8 mouse cellular contexts compared by ENCODE assay signal in genomic region chr10:58371279-58371842, GRCm38 (mm10). TPM values are rescaled to one million over a fixed set of nuclear protein-coding genes. Genes with fewer than 3 reads are reported as not detected.
A peak's percentile ranks its signal among the peaks of the same experiment; 100 is the strongest.
DNase-seq lines count a peak whose midpoint lies in the region; ATAC-seq and TF ChIP-seq lines count a peak whose summit lies in the region.

No protein-coding gene starts in this region.

- no peak overlapping the region for H3K4me2 ChIP-seq in limb, embryonic 14.5 days (replicated peaks; ENCODE audit: low read depth, low read length, severe bottlenecking)
- no peak overlapping the region for H3K4me2 ChIP-seq in neural tube, embryonic 14.5 days (ENCODE audit: low read depth, low read length)

- H3K4me3 ChIP-seq in limb, embryonic 14.5 days (replicated peaks; ENCODE audit: low read length) = no peak overlapping the region
- no peak overlapping the region for H3K4me3 ChIP-seq in neural tube, embryonic 14.5 days (ENCODE audit: low read depth, low read length)

- peaks cover 14% of the 10 kb centered on the region for H3K4me1 ChIP-seq in limb, embryonic 14.5 days (ENCODE audit: control insufficient read depth, insufficient read depth, low read length)
- no peaks in the 10 kb centered on the region for H3K4me1 ChIP-seq in neural tube, embryonic 14.5 days (ENCODE audit: control insufficient read depth, insufficient read depth, low read length)

- no peaks in the 10 kb centered on the region for H3K27me3 ChIP-seq in limb, embryonic 14.5 days (ENCODE audit: control insufficient read depth, insufficient read depth, low read length)
- H3K27me3 ChIP-seq in neural tube, embryonic 14.5 days (ENCODE audit: control insufficient read depth, insufficient read depth, low read length) = no peaks in the 10 kb centered on the region

- TF ChIP-seq POLR2A in limb, embryonic 14.5 days (IDR thresholded peaks at IDR 0.05; ENCODE audit: borderline replicate concordance, extremely low read depth, insufficient read depth, insufficient read length) = no peak

- no peaks in the 10 kb centered on the region for H3K9me3 ChIP-seq in limb, embryonic 14.5 days (ENCODE audit: control insufficient read depth, low read length)
- H3K9me3 ChIP-seq in neural tube, embryonic 14.5 days (ENCODE audit: control insufficient read depth, low read length) = no peaks in the 10 kb centered on the region

- intact Hi-C loops in left cerebral cortex, postnatal 4 days (cut with DNase I) = loop anchor here (10.0 kb wide), 1 partner anchor 73 kb away; the partner anchor contains the start of gene Ranbp2
- intact Hi-C loops in left cerebral cortex, postnatal 10 days (cut with DNase I) = no loop called here

- 39% methylated on average over 14 of the region's 14 CpGs for WGBS in limb, embryonic 14.5 days
- WGBS in neural tube, embryonic 14.5 days = 37% methylated on average over 14 of the region's 14 CpGs

- H3K27ac ChIP-seq in limb, embryonic 14.5 days (replicated peaks; ENCODE audit: low read depth, low read length) = no peak overlapping the region
- H3K27ac ChIP-seq in neural tube, embryonic 14.5 days (ENCODE audit: low read depth, low read length) = no peak overlapping the region

- DNase-seq in frontal cortex, postnatal 10 days (ENCODE audit: low spot score in 2 of 2) = no peak
- DNase-seq in R1 (ENCODE audit: low read depth, low spot score) = peak; percentile 41
- no peak for DNase-seq in limb, embryonic 14.5 days (ENCODE audit: low spot score)
- DNase-seq in left cerebral cortex, postnatal 4 days = no peak
- no peak for DNase-seq in left cerebral cortex, postnatal 10 days (ENCODE audit: extremely low spot score in 1 of 2, low spot score in 2 of 2)

- H3K9ac ChIP-seq in limb, embryonic 14.5 days (ENCODE audit: low read depth, low read length, severe bottlenecking) = 0 out of 2 replicates have a peak overlapping the region, but pooled peaks have one; percentile 9
- no peak overlapping the region for H3K9ac ChIP-seq in neural tube, embryonic 14.5 days (replicated peaks; ENCODE audit: low read depth, low read length)

- H3K36me3 ChIP-seq in limb, embryonic 14.5 days (ENCODE audit: control insufficient read depth, insufficient read depth, low read length) = no peaks in the 10 kb centered on the region
- no peaks in the 10 kb centered on the region for H3K36me3 ChIP-seq in neural tube, embryonic 14.5 days (ENCODE audit: control insufficient read depth, insufficient read depth, low read length)

- peak; percentile 24 for ATAC-seq in frontal cortex, adult (ENCODE audit: low TSS enrichment)
- ATAC-seq in granulocyte monocyte progenitor cell, adult 5-6 weeks (replicated peaks; ENCODE audit: poor library complexity, severe bottlenecking) = peak; percentile 75
- ATAC-seq in limb, embryonic 14.5 days (ENCODE audit: low FRiP score, low read depth) = no peak
- peak; percentile 51; the same call in 1 of the 2 replicates for ATAC-seq in neural tube, embryonic 14.5 days (ENCODE audit: low read depth)

RNA-seq across cellular contexts. Expression of gene Lims1, which starts 48.1 kb away (rescaled TPM):
- total RNA-seq in granulocyte monocyte progenitor cell, adult 5-6 weeks (2014; fragmentation: Nextera tagmentation) = 61.1 and 85.1 TPM in 2 replicates
- 72.9 and 90.6 TPM in 2 replicates for total RNA-seq in granulocyte monocyte progenitor cell, adult 5-6 weeks (2017)
- 37.3 and 39.9 TPM in 2 replicates for polyA plus RNA-seq in limb, embryonic 14.5 days (2012; rRNA removed)
- 109 and 111 TPM in 2 replicates for polyA plus RNA-seq in limb, embryonic 14.5 days (2014; fragmentation: Nextera tagmentation; extraction: Ambion mirVana)
- polyA plus RNA-seq in neural tube, embryonic 14.5 days (2014; fragmentation: Nextera tagmentation; extraction: Ambion mirVana) = 48.3 and 61.6 TPM in 2 replicates
- 10 to 100 TPM; 34.7 to 35.9 TPM for total RNA-seq in left cerebral cortex, postnatal 4 days (2021)
- 10 to 100 TPM; 25.1 to 29.1 TPM for total RNA-seq in left cerebral cortex, postnatal 10 days (2021)
